Mouse (Mus musculus) kidney, adult 2 months (tissue): ENCODE data around the gene Higd1a. TPM values are rescaled to one million over a fixed set of nuclear protein-coding genes. Genes with fewer than 3 reads are reported as not detected.

ENCODE experiments used
- DNase-seq: peaks from one replicate; pipeline ENCODE4 v3.0.0; 2021
- H3K27ac ChIP-seq: fragments of 200-500 bp; 2 replicates; pipeline ENCODE4 v1.5.1; 2012; ENCODE audit warnings: low read depth, low read length, control low read depth, inconsistent platforms; ENCODE audit not compliant: insufficient read depth
- H3K27me3 ChIP-seq: fragments of 200-500 bp; replicated peaks from 2 replicates; pipeline ENCODE4 v1.6.1; 2012; ENCODE audit warnings: mild to moderate bottlenecking, moderate library complexity, low read length, inconsistent platforms; ENCODE audit not compliant: control insufficient read depth, insufficient read depth
- H3K36me3 ChIP-seq: fragments of 200-500 bp; 2 replicates; pipeline ENCODE4 v1.6.1; 2012; ENCODE audit warnings: mild to moderate bottlenecking, moderate library complexity, low read length, inconsistent platforms; ENCODE audit not compliant: control insufficient read depth, insufficient read depth
- H3K4me1 ChIP-seq: fragments of 200-500 bp; 2 replicates; pipeline ENCODE4 v1.6.1; 2011; ENCODE audit warnings: low read length; ENCODE audit not compliant: control insufficient read depth, insufficient read depth
- H3K4me3 ChIP-seq: fragments of 200-500 bp; 2 replicates; pipeline ENCODE4 v1.5.1; 2011; ENCODE audit warnings: mild to moderate bottlenecking, low read depth, low read length, control low read depth; ENCODE audit not compliant: insufficient read depth
- CTCF ChIP-seq: fragments of 200-500 bp; conservative IDR thresholded peaks from 2 replicates; pipeline ENCODE4 v1.5.1; 2011; ENCODE audit warnings: low read depth, mild to moderate bottlenecking, control low read depth, low read length, moderate library complexity, mixed read lengths; ENCODE audit not compliant: insufficient read depth, insufficient read length
- POLR2A ChIP-seq: fragments of 200-500 bp; IDR thresholded peaks from one replicate; pipeline ENCODE4 v1.6.1; 2011; ENCODE audit warnings: low read depth, low read length, control low read depth
- WGBS: fragments of 180-500 bp; shearing (Covaris S2); methylation state at CpG from one replicate; pipeline ENCODE4 v1.1.7; 2018; 5-methylcytosine and 5-hydroxymethylcytosine counted together
- polyA plus RNA-seq: library from polyadenylated mRNA; depleted of rRNA; stranded (reverse); fragments of >200 nt; gene quantifications from 2 replicates; pipeline ENCODE4 v1.2.3, GENCODE M21; 2012

The Higd1a gene
- polyA plus RNA-seq, 1 experiment, result 36.6 TPM

- 63% methylated on average over 3 of the region's 3 CpGs for WGBS
- Histone ChIP-seq H3K36me3 (no peaks in the 10 kb centered on the region), H3K27me3 (no peaks in the 10 kb centered on the region), H3K4me3 (no peak overlapping the region), H3K27ac (no peak overlapping the region), H3K4me1 (no peaks in the 10 kb centered on the region)
- TF ChIP-seq CTCF, result no peak
- TF ChIP-seq POLR2A, result no peak
- no peak for DNase-seq
These were observed 7.4 kb upstream of the Higd1a start for GRCm38 (mm10) chr9:121865425-121866008.

- H3K4me1 ChIP-seq, result no peaks in the 10 kb centered on the region
- no peaks in the 10 kb centered on the region for H3K36me3 ChIP-seq
- no peak overlapping the region for H3K27ac ChIP-seq
- no peak overlapping the region for H3K4me3 ChIP-seq
- 54% methylated on average over 4 of the region's 4 CpGs for WGBS
- no peaks in the 10 kb centered on the region for H3K27me3 ChIP-seq
- TF ChIP-seq CTCF (no peak), POLR2A (no peak)
- no peak for DNase-seq
These were observed 6.7 kb upstream of the Higd1a start for GRCm38 (mm10) chr9:121864837-121865236.

GRCm38 (mm10) chr9:121860921-121861320, 2.8 kb upstream of the Higd1a start:
- Histone ChIP-seq H3K4me3 (no peak overlapping the region), H3K27me3 (no peaks in the 10 kb centered on the region), H3K4me1 (peaks cover 3% of the 10 kb centered on the region; the same call in 1 of the 2 replicates), H3K36me3 (no peaks in the 10 kb centered on the region), H3K27ac (no peak overlapping the region)
- DNase-seq, result no peak
- no peak for TF ChIP-seq CTCF
- no peak for TF ChIP-seq POLR2A
- WGBS, result 97% methylated on average over 2 of the region's 2 CpGs

GRCm38 (mm10) chr9:121859345-121859744, 1.2 kb upstream of the Higd1a start:
- Histone ChIP-seq H3K27ac (no peak overlapping the region), H3K4me1 (peaks cover 3% of the 10 kb centered on the region; the same call in 1 of the 2 replicates), H3K27me3 (no peaks in the 10 kb centered on the region), H3K4me3 (no peak overlapping the region), H3K36me3 (no peaks in the 10 kb centered on the region)
- TF ChIP-seq CTCF, result no peak
- TF ChIP-seq POLR2A, result no peak
- DNase-seq, result no peak
- WGBS, result 97% methylated on average over 2 of the region's 2 CpGs

GRCm38 (mm10) chr9:121857474-121858152, 549 bp downstream of the Higd1a start:
- H3K36me3 ChIP-seq, result no peaks in the 10 kb centered on the region
- no peak for TF ChIP-seq CTCF
- peak; percentile 25 for TF ChIP-seq POLR2A
- H3K27me3 ChIP-seq, result no peaks in the 10 kb centered on the region
- peak overlapping the region; percentile 97 for H3K4me3 ChIP-seq
- peak overlapping the region; percentile 99 for H3K27ac ChIP-seq
- peak; percentile 99 for DNase-seq
- WGBS, result under 1% methylated on average over 70 of the region's 70 CpGs
- H3K4me1 ChIP-seq, result peaks cover 3% of the 10 kb centered on the region; the same call in 1 of the 2 replicates

- Histone ChIP-seq H3K27ac (peak overlapping the region; percentile 94), H3K4me3 (peak overlapping the region; percentile 97), H3K27me3 (no peaks in the 10 kb centered on the region), H3K4me1 (peaks cover 3% of the 10 kb centered on the region; the same call in 1 of the 2 replicates), H3K36me3 (no peaks in the 10 kb centered on the region)
- peak; percentile 65 for DNase-seq
- 2% methylated on average over 39 of the region's 39 CpGs for WGBS
- TF ChIP-seq CTCF (no peak), POLR2A (no peak)
These were observed 1.3 kb downstream of the Higd1a start for GRCm38 (mm10) chr9:121856649-121857416.

- no peaks in the 10 kb centered on the region for H3K27me3 ChIP-seq
- no peak overlapping the region for H3K4me3 ChIP-seq
- WGBS, result 100% methylated on average over 3 of the region's 3 CpGs
- DNase-seq, result no peak
- no peak overlapping the region for H3K27ac ChIP-seq
- H3K4me1 ChIP-seq, result peaks cover 3% of the 10 kb centered on the region; the same call in 1 of the 2 replicates
- no peak for TF ChIP-seq POLR2A
- TF ChIP-seq CTCF, result no peak
- peaks cover 2% of the 10 kb centered on the region for H3K36me3 ChIP-seq
These were observed 3.9 kb downstream of the Higd1a start for GRCm38 (mm10) chr9:121854246-121854645.
